Mouse (Mus musculus) splenic B cell, adult 2 months (primary cell): Measurements from ENCODE around the gene Vps45.
"Not testable (repeated sequence)": the region's sequence is repeated elsewhere in the genome, so short reads cannot be mapped to it uniquely, and the experiment has no call there.

Experiments used
- DNase-seq: peaks from one replicate; pipeline ENCODE4 v3.0.0-alpha.2; 2011; ENCODE audit warnings: low read depth, low spot score
- H3K27me3 ChIP-seq: 2 replicates; pipeline ENCODE4 v1.6.1; 2012; ENCODE audit warnings: mild to moderate bottlenecking, low read length, moderate library complexity, mixed read lengths; ENCODE audit not compliant: control insufficient read depth, poor library complexity, insufficient read depth, severe bottlenecking
- H3K36me3 ChIP-seq: 2 replicates; pipeline ENCODE4 v1.6.1; 2012; ENCODE audit warnings: mild to moderate bottlenecking, low read length, moderate library complexity, mixed read lengths; ENCODE audit not compliant: control insufficient read depth, poor library complexity, insufficient read depth, severe bottlenecking

Gene Vps45

GRCm38 (mm10) chr3:96064217-96064616 lies 6.0 kb upstream of the Vps45 start:
- Histone ChIP-seq H3K27me3 (no peaks in the 10 kb centered on the region), H3K36me3 (no peaks in the 10 kb centered on the region)
- no peak for DNase-seq

- Histone ChIP-seq H3K36me3 (no peaks in the 10 kb centered on the region), H3K27me3 (no peaks in the 10 kb centered on the region)
- DNase-seq, result no peak
Observed at GRCm38 (mm10) chr3:96063299-96063698, 5.0 kb upstream of the Vps45 start.

GRCm38 (mm10) chr3:96060146-96060545 lies 1.9 kb upstream of the Vps45 start:
- DNase-seq, result no peak
- H3K36me3 ChIP-seq, result no peaks in the 10 kb centered on the region; the same call in 1 of the 2 replicates
- H3K27me3 ChIP-seq, result no peaks in the 10 kb centered on the region

- H3K36me3 ChIP-seq, result peaks cover 2% of the 10 kb centered on the region; the same call in 1 of the 2 replicates
- DNase-seq, result peak; percentile 83
- H3K27me3 ChIP-seq, result no peaks in the 10 kb centered on the region
Observed at GRCm38 (mm10) chr3:96057747-96058204, 490 bp downstream of the Vps45 start.

GRCm38 (mm10) chr3:96056031-96056430 lies 2.2 kb downstream of the Vps45 start:
- Histone ChIP-seq H3K36me3 (peaks cover 2% of the 10 kb centered on the region; the same call in 1 of the 2 replicates), H3K27me3 (no peaks in the 10 kb centered on the region)
- DNase-seq, result no peak

GRCm38 (mm10) chr3:96055294-96055693 lies 3.0 kb downstream of the Vps45 start:
- DNase-seq, result no peak
- H3K27me3 ChIP-seq, result no peaks in the 10 kb centered on the region
- peaks cover 2% of the 10 kb centered on the region; the same call in 1 of the 2 replicates for H3K36me3 ChIP-seq

GRCm38 (mm10) chr3:96051839-96052238 lies 6.4 kb downstream of the Vps45 start:
- DNase-seq, result peak; percentile 76
- H3K27me3 ChIP-seq, result no peaks in the 10 kb centered on the region
- peaks cover 2% of the 10 kb centered on the region; the same call in 1 of the 2 replicates for H3K36me3 ChIP-seq

- H3K36me3 ChIP-seq, result peaks cover 2% of the 10 kb centered on the region; the same call in 1 of the 2 replicates
- H3K27me3 ChIP-seq, result no peaks in the 10 kb centered on the region
- no peak for DNase-seq
Observed at GRCm38 (mm10) chr3:96051186-96051585, 7.1 kb downstream of the Vps45 start.

GRCm38 (mm10) chr3:96050779-96051178 lies 7.5 kb downstream of the Vps45 start:
- Histone ChIP-seq H3K36me3 (peaks cover 2% of the 10 kb centered on the region; the same call in 1 of the 2 replicates), H3K27me3 (no peaks in the 10 kb centered on the region)
- DNase-seq, result no peak

- not testable (repeated sequence) for DNase-seq, H3K36me3 ChIP-seq
Observed at GRCm38 (mm10) chr3:96044559-96044958, 13.7 kb downstream of the Vps45 start.

GRCm38 (mm10) chr3:96043104-96043503 lies 15.2 kb downstream of the Vps45 start:
- H3K27me3 ChIP-seq, result no peaks in the 10 kb centered on the region
- DNase-seq, result no peak
- H3K36me3 ChIP-seq, result 0 out of 2 replicates have a peak, but pooled peaks cover 3% of the 10 kb centered on the region

More at GRCm38 (mm10) chr3:96044559-96044958, 13.7 kb downstream of the Vps45 start:
- not testable (repeated sequence) for H3K27me3 ChIP-seq

- H3K27me3 ChIP-seq, result no peaks in the 10 kb centered on the region
- 0 out of 2 replicates have a peak, but pooled peaks cover 3% of the 10 kb centered on the region for H3K36me3 ChIP-seq
- no peak for DNase-seq
Observed at GRCm38 (mm10) chr3:96041079-96041478, 17.2 kb downstream of the Vps45 start.

- H3K27me3 ChIP-seq, result no peaks in the 10 kb centered on the region
- no peak for DNase-seq
Observed at GRCm38 (mm10) chr3:96040663-96041006, 17.6 kb downstream of the Vps45 start.

GRCm38 (mm10) chr3:96039857-96040662 lies 18.2 kb downstream of the Vps45 start:
- Histone ChIP-seq H3K27me3 (no peaks in the 10 kb centered on the region), H3K36me3 (0 out of 2 replicates have a peak, but pooled peaks cover 3% of the 10 kb centered on the region)
- no peak for DNase-seq

More at GRCm38 (mm10) chr3:96040663-96041006, 17.6 kb downstream of the Vps45 start:
- H3K36me3 ChIP-seq, result 0 out of 2 replicates have a peak, but pooled peaks cover 3% of the 10 kb centered on the region

GRCm38 (mm10) chr3:96038851-96039250 lies 19.4 kb downstream of the Vps45 start:
- no peak for DNase-seq
- Histone ChIP-seq H3K27me3 (no peaks in the 10 kb centered on the region), H3K36me3 (0 out of 2 replicates have a peak, but pooled peaks cover 3% of the 10 kb centered on the region)
